Mouse (Mus musculus) spleen, embryonic (tissue): ENCODE measurements around the gene Vmn1r127.
"Not testable (repeated sequence)": the region's sequence is repeated elsewhere in the genome, so short reads cannot be mapped to it uniquely, and the experiment has no call there.

Experiments used
- CTCF ChIA-PET: fragments of 350-600 bp; sonication (Branson Sonifier 250); formaldehyde crosslinking; loops from one replicate; lab custom pipeline; 2022; lab: Charles Lee

Gene Vmn1r127

GRCm38 (mm10) chr7:21319761-21320160 is at the start of gene Vmn1r127:
TSS of gene Vmn1r127 (minus strand) at chr7:21319861.
- CTCF ChIA-PET: not testable (repeated sequence)

GRCm38 (mm10) chr7:21361191-21361590 is 41.5 kb upstream of the Vmn1r127 start, which contains the start of gene Vmn1r129:
TSS of gene Vmn1r129 (minus strand) at chr7:21361291.
- CTCF ChIA-PET: not testable (repeated sequence)

GRCm38 (mm10) chr7:21349073-21349472 is 29.4 kb upstream of the Vmn1r127 start, which contains the start of gene Vmn1r128:
TSS of gene Vmn1r128 (plus strand) at chr7:21349373.
- CTCF ChIA-PET: not testable (repeated sequence)

- CTCF ChIA-PET: not testable (repeated sequence)
Observed at GRCm38 (mm10) chr7:21301367-21301766, 18.3 kb downstream of the Vmn1r127 start, which contains the start of gene Vmn1r126. TSS of gene Vmn1r126 (minus strand) at chr7:21301467.

GRCm38 (mm10) chr7:21271879-21272278 is 47.8 kb downstream of the Vmn1r127 start, which contains the start of gene Vmn1r125:
TSS of gene Vmn1r125 (plus strand) at chr7:21272179.
- CTCF ChIA-PET: not testable (repeated sequence)
